Mouse (Mus musculus): Measurements from ENCODE around the gene Srrd. TPM values are rescaled to one million over a fixed set of nuclear protein-coding genes. Genes with fewer than 3 reads are reported as not detected.

Gene Srrd
- 10 to 100 TPM; 22.6 to 24.8 TPM for total RNA-seq (2021)

GRCm38 (mm10) chr5:112342463-112343204 lies at the start of gene Srrd, which contains the start of gene Hps4:
TSS of gene Srrd (minus strand) at chr5:112343040.
TSS of gene Hps4 (plus strand) at chr5:112343083.
- intact Hi-C loops (cut with DNase I): loop anchor here (1.0 to 5.0 kb wide), 2 partner anchors 16 to 85 kb away; partner anchors contain the start of gene Tfip11
- peak; percentile 88 to 93 for DNase-seq (ENCODE audit: low spot score in 2 of 2)

- no peak for DNase-seq (ENCODE audit: low spot score in 2 of 2)
- intact Hi-C loops (cut with DNase I): no loop called here
These were observed 49.0 kb upstream of the Srrd start for GRCm38 (mm10) chr5:112391676-112392323.

GRCm38 (mm10) chr5:112391002-112391401 lies 48.2 kb upstream of the Srrd start:
- intact Hi-C loops (cut with DNase I): no loop called here
- no peak for DNase-seq (ENCODE audit: low spot score in 2 of 2)

- peak in 1 of 2 experiments; percentile 61 for DNase-seq (ENCODE audit: low spot score in 2 of 2)
These were observed 46.5 kb upstream of the Srrd start for GRCm38 (mm10) chr5:112389352-112389751.

GRCm38 (mm10) chr5:112385973-112386372 lies 43.1 kb upstream of the Srrd start:
- intact Hi-C loops (cut with DNase I): no loop called here
- no peak for DNase-seq (ENCODE audit: low spot score in 2 of 2)

More at GRCm38 (mm10) chr5:112389352-112389751, 46.5 kb upstream of the Srrd start:
- intact Hi-C loops (cut with DNase I): no loop called here

GRCm38 (mm10) chr5:112384805-112385472 lies 42.1 kb upstream of the Srrd start:
- intact Hi-C loops (cut with DNase I): no loop called here
- DNase-seq (ENCODE audit: low spot score in 2 of 2): no peak

GRCm38 (mm10) chr5:112382641-112383330 lies 39.9 kb upstream of the Srrd start:
- peak; percentile 60 to 78 for DNase-seq (ENCODE audit: low spot score in 2 of 2)
- intact Hi-C loops (cut with DNase I): no loop called here

- DNase-seq (ENCODE audit: low spot score in 2 of 2): no peak
These were observed 39.2 kb upstream of the Srrd start for GRCm38 (mm10) chr5:112382042-112382441.

GRCm38 (mm10) chr5:112381154-112381553 lies 38.3 kb upstream of the Srrd start:
- DNase-seq (ENCODE audit: low spot score in 2 of 2): no peak
- intact Hi-C loops (cut with DNase I): no loop called here

More at GRCm38 (mm10) chr5:112382042-112382441, 39.2 kb upstream of the Srrd start:
- intact Hi-C loops (cut with DNase I): no loop called here

- intact Hi-C loops (cut with DNase I): no loop called here
- DNase-seq (ENCODE audit: low spot score in 2 of 2): no peak
These were observed 35.9 kb upstream of the Srrd start for GRCm38 (mm10) chr5:112378716-112379115.

- intact Hi-C loops (cut with DNase I): no loop called here
- DNase-seq (ENCODE audit: low spot score in 2 of 2): no peak
These were observed 34.5 kb upstream of the Srrd start for GRCm38 (mm10) chr5:112377380-112377779.

- intact Hi-C loops (cut with DNase I): no loop called here
- DNase-seq (ENCODE audit: low spot score in 2 of 2): no peak
These were observed 33.3 kb upstream of the Srrd start for GRCm38 (mm10) chr5:112376111-112376510.

GRCm38 (mm10) chr5:112371933-112372332 lies 29.1 kb upstream of the Srrd start:
- intact Hi-C loops (cut with DNase I): no loop called here
- DNase-seq (ENCODE audit: low spot score in 2 of 2): peak; percentile 79 to 88

GRCm38 (mm10) chr5:112370236-112370813 lies 27.5 kb upstream of the Srrd start:
- no peak for DNase-seq (ENCODE audit: low spot score in 2 of 2)
- intact Hi-C loops (cut with DNase I): no loop called here

- intact Hi-C loops (cut with DNase I): loop anchor here (10.0 kb wide), 1 partner anchor 55 kb away; no protein-coding TSS in a partner anchor
- no peak for DNase-seq (ENCODE audit: low spot score in 2 of 2)
These were observed 26.5 kb upstream of the Srrd start for GRCm38 (mm10) chr5:112369326-112369725.

- intact Hi-C loops (cut with DNase I): loop anchor here (10.0 kb wide), 1 partner anchor 56 kb away; no protein-coding TSS in a partner anchor
- DNase-seq (ENCODE audit: low spot score in 2 of 2): no peak
These were observed 25.8 kb upstream of the Srrd start for GRCm38 (mm10) chr5:112368666-112369065.

GRCm38 (mm10) chr5:112367929-112368328 lies 25.1 kb upstream of the Srrd start:
- peak in 1 of 2 experiments; percentile 66 for DNase-seq (ENCODE audit: low spot score in 2 of 2)
- intact Hi-C loops (cut with DNase I): loop anchor here (10.0 kb wide), 1 partner anchor 57 kb away; no protein-coding TSS in a partner anchor

- intact Hi-C loops (cut with DNase I): loop anchor here (10.0 kb wide), 1 partner anchor 57 kb away; no protein-coding TSS in a partner anchor
- no peak for DNase-seq (ENCODE audit: low spot score in 2 of 2)
These were observed 24.5 kb upstream of the Srrd start for GRCm38 (mm10) chr5:112367338-112367737.

GRCm38 (mm10) chr5:112366879-112367278 lies 24.0 kb upstream of the Srrd start:
- DNase-seq (ENCODE audit: low spot score in 2 of 2): no peak
- intact Hi-C loops (cut with DNase I): loop anchor here (10.0 kb wide), 1 partner anchor 58 kb away; no protein-coding TSS in a partner anchor

Measured in left cerebral cortex, postnatal 25 days (tissue).